Mouse (Mus musculus) myocyte (in vitro differentiated cells): ENCODE measurements around the gene Slc35a2. TPM values are rescaled to one million over a fixed set of nuclear protein-coding genes. Genes with fewer than 3 reads are reported as not detected.

ENCODE experiments used
- H3K27me3 ChIP-seq: one replicate; pipeline ENCODE4 v1.6.1; 2011; ENCODE audit not compliant: control insufficient read depth, insufficient read depth, insufficient read length
- H3K36me3 ChIP-seq: one replicate; pipeline ENCODE4 v1.6.1; 2011; ENCODE audit not compliant: control insufficient read depth, insufficient read depth
- H3K4me2 ChIP-seq: one replicate; pipeline ENCODE4 v1.6.1; 2011; ENCODE audit warnings: low read depth, control low read depth
- H3K4me3 ChIP-seq: one replicate; pipeline ENCODE4 v1.5.1; 2011; ENCODE audit warnings: mild to moderate bottlenecking, control low read depth, moderate library complexity
- H3K79me2 ChIP-seq: one replicate; pipeline ENCODE4 v1.6.1; 2011; ENCODE audit not compliant: control insufficient read depth, insufficient read depth
- H3ac ChIP-seq: one replicate; pipeline ENCODE4 v1.6.1; 2011; ENCODE audit not compliant: control insufficient read depth, insufficient read length
- CEBPB ChIP-seq: IDR thresholded peaks from 2 replicates; pipeline ENCODE4 v1.6.1; 2011; ENCODE audit warnings: mild to moderate bottlenecking, moderate library complexity; ENCODE audit not compliant: poor library complexity, insufficient read depth, severe bottlenecking
- E2F4 ChIP-seq: IDR thresholded peaks from one replicate; pipeline ENCODE4 v1.6.1; 2011; ENCODE audit warnings: mild to moderate bottlenecking, control low read depth, moderate library complexity; ENCODE audit not compliant: insufficient read depth
- MAX ChIP-seq: IDR thresholded peaks from one replicate; pipeline ENCODE4 v1.6.1; 2011; ENCODE audit warnings: low read depth, mild to moderate bottlenecking, control low read depth
- MYOD1 ChIP-seq, 3 experiments: IDR thresholded peaks; one replicate each; pipeline ENCODE4 v1.6.1; 2011; ENCODE audit warnings: control low read depth in 2 of 3, low read depth in 2 of 3, mild to moderate bottlenecking in 2 of 3, moderate library complexity in 1 of 3; ENCODE audit not compliant: insufficient read length in 2 of 3, control insufficient read depth in 1 of 3
- MYOG ChIP-seq, 3 experiments: IDR thresholded peaks; one replicate each; pipeline ENCODE4 v1.6.1; 2011; ENCODE audit warnings: control low read depth in 2 of 3, low read depth in 2 of 3, mild to moderate bottlenecking in 2 of 3; ENCODE audit not compliant: insufficient read length in 2 of 3, control insufficient read depth in 1 of 3, insufficient read depth in 1 of 3
- POLR2A ChIP-seq: IDR thresholded peaks from one replicate; pipeline ENCODE4 v1.6.1; 2011; ENCODE audit warnings: low read depth, mild to moderate bottlenecking, control low read depth, moderate library complexity; ENCODE audit not compliant: insufficient read length
- POLR2AphosphoS2 ChIP-seq: IDR thresholded peaks from one replicate; pipeline ENCODE4 v1.6.1; 2011; ENCODE audit warnings: low read depth, control low read depth; ENCODE audit not compliant: insufficient read length
- REST ChIP-seq: IDR thresholded peaks from one replicate; pipeline ENCODE4 v1.6.1; 2011; ENCODE audit warnings: mild to moderate bottlenecking, control low read depth, moderate library complexity; ENCODE audit not compliant: insufficient read depth, insufficient read length
- SRF ChIP-seq: IDR thresholded peaks from one replicate; pipeline ENCODE4 v1.6.1; 2011; ENCODE audit warnings: low read depth; ENCODE audit not compliant: control insufficient read depth, insufficient read length
- TCF12 ChIP-seq: IDR thresholded peaks from one replicate; pipeline ENCODE4 v1.6.1; 2011; ENCODE audit warnings: mild to moderate bottlenecking, control low read depth; ENCODE audit not compliant: poor library complexity, insufficient read depth, severe bottlenecking
- TCF3 ChIP-seq: IDR thresholded peaks from one replicate; pipeline ENCODE4 v1.6.1; 2011; ENCODE audit warnings: low read depth, control low read depth; ENCODE audit not compliant: insufficient read length
- USF1 ChIP-seq: IDR thresholded peaks from one replicate; pipeline ENCODE4 v1.6.1; 2011; ENCODE audit warnings: low read depth, mild to moderate bottlenecking, control low read depth, moderate library complexity
- polyA plus RNA-seq: library from polyadenylated mRNA; unstranded; fragments of >200 nt; fragmentation: generic; extraction: Trizol; gene quantifications from one replicate; pipeline ENCODE4 v1.2.1, GENCODE M21; 2012; ENCODE audit warnings: missing spikeins

Slc35a2 gene
- 32.9 TPM for polyA plus RNA-seq

DNA sequence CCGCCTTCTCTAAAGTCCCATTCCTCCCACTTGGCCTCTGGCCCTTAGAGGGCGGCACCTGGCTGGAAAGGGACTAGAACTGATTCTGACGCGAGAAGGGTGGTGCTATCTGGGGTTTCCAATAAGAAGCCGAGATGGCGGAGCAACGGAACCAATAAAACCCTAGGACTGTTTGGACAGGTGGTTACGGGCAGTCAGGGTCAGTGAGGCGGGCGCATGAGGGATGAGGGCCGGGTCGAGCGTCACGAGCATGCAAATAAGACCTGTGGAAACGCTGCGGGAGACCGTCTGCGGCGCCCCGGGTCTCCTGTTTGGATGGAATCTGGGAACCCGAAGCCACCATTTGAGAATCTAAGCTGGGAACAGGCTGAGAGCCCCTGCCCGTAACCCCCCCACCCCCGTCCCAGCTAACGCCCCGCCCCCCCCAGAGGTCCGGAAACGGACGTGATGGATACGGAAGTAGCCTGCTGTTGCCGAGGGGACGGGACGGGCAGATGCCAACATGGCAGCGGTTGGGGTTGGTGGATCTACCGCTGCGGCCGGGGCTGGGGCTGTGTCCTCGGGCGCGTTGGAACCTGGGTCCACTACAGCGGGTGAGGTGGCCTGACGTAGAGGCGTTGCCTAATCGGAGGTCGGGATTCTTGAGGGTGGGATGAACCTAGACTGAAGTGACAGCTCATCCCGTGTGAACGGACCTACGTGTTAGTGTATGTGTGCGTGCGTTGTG lies at the start of gene Slc35a2:
Gene Slc35a2 (plus strand): TSS at position 188 of the 727 bp plus-strand sequence.
- TF ChIP-seq TCF12 (no peak), REST (no peak), CEBPB (no peak), POLR2A (peak; percentile 65), E2F4 (no peak), USF1 (no peak), POLR2AphosphoS2 (peak; percentile 46), TCF3 (no peak), MYOD1 (IDR thresholded peaks at IDR 0.05; ENCODE audit: control insufficient read depth in 1 of 3, insufficient read length in 2 of 3, low read depth in 2 of 3) (peak in 2 of 3 experiments; percentile 6 to 43), MAX (no peak), MYOG (IDR thresholded peaks at IDR 0.05; ENCODE audit: control insufficient read depth in 1 of 3, insufficient read depth in 1 of 3, insufficient read length in 2 of 3, low read depth in 2 of 3) (no peak), SRF (no peak)
- no peaks in the 10 kb centered on the region for H3K36me3 ChIP-seq
- H3K27me3 ChIP-seq: no peaks in the 10 kb centered on the region
- H3ac ChIP-seq: peak within 1 kb of the TSS; percentile 20
- peak within 1 kb of the TSS; percentile 81 for H3K4me2 ChIP-seq
- peak within 1 kb of the TSS; percentile 48 for H3K4me3 ChIP-seq
- H3K79me2 ChIP-seq: peaks cover 11% of the 10 kb centered on the region

DNA sequence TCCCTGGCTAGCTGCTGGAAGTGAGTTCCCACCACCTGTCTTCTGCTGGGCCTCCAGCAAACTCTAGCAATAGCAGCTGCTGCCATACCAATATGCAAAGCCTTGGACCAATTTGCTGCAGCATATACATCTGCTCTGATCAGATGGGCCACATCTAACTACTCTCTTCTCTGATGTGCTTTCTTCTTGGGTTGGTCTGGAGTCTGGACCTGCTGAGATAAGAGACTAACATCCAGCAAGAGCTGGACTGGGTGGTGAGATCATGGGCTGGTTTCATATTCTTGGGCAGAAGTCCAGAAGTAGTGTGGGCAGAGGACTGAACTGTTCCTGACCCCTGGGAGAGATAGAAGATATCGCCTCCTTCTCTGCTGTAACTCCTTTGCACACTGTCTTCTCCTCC lies 46.7 kb upstream of the Slc35a2 start:
- TF ChIP-seq SRF: no peak
- no peak for TF ChIP-seq CEBPB
- no peak for TF ChIP-seq TCF3
- TF ChIP-seq REST: no peak
- TF ChIP-seq MYOG (IDR thresholded peaks at IDR 0.05; ENCODE audit: control insufficient read depth in 1 of 3, insufficient read depth in 1 of 3, insufficient read length in 2 of 3, low read depth in 2 of 3): no peak
- TF ChIP-seq POLR2A: no peak
- TF ChIP-seq MYOD1 (IDR thresholded peaks at IDR 0.05; ENCODE audit: control insufficient read depth in 1 of 3, insufficient read length in 2 of 3, low read depth in 2 of 3): no peak
- no peak for TF ChIP-seq MAX
- TF ChIP-seq POLR2AphosphoS2: no peak
- no peak for TF ChIP-seq E2F4
- TF ChIP-seq USF1: no peak
- TF ChIP-seq TCF12: no peak
- no peak overlapping the region for H3K4me2 ChIP-seq
- H3ac ChIP-seq: no peak overlapping the region
- H3K79me2 ChIP-seq: no peaks in the 10 kb centered on the region
- no peaks in the 10 kb centered on the region for H3K27me3 ChIP-seq
- H3K36me3 ChIP-seq: no peaks in the 10 kb centered on the region
- H3K4me3 ChIP-seq: no peak overlapping the region

DNA sequence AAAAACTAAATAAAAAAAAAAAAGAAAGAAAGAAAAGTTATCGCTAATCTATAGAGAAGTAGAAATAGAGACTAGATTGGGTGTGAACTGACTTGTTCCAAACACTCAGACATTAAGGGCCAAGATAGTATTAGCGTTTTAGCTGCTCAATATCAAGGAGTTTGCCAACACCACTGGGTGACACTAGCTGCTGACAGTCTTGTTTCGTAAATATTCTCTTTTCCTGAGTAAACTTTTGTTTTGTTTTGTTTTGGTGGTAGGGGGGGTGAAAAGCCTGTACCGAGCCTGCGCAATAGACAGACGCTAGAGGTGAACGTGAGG lies 43.0 kb upstream of the Slc35a2 start:
- Histone ChIP-seq H3K27me3 (no peaks in the 10 kb centered on the region), H3K4me2 (peak overlapping the region; percentile 86), H3ac (no peak overlapping the region), H3K79me2 (peaks cover 34% of the 10 kb centered on the region), H3K36me3 (no peaks in the 10 kb centered on the region), H3K4me3 (peak overlapping the region; percentile 49)
- TF ChIP-seq POLR2AphosphoS2: no peak
- TF ChIP-seq CEBPB: no peak
- TF ChIP-seq E2F4: no peak
- no peak for TF ChIP-seq MYOG (IDR thresholded peaks at IDR 0.05; ENCODE audit: control insufficient read depth in 1 of 3, insufficient read depth in 1 of 3, insufficient read length in 2 of 3, low read depth in 2 of 3)
- no peak for TF ChIP-seq TCF3
- no peak for TF ChIP-seq SRF
- no peak for TF ChIP-seq MAX
- TF ChIP-seq TCF12: no peak
- no peak for TF ChIP-seq POLR2A

DNA sequence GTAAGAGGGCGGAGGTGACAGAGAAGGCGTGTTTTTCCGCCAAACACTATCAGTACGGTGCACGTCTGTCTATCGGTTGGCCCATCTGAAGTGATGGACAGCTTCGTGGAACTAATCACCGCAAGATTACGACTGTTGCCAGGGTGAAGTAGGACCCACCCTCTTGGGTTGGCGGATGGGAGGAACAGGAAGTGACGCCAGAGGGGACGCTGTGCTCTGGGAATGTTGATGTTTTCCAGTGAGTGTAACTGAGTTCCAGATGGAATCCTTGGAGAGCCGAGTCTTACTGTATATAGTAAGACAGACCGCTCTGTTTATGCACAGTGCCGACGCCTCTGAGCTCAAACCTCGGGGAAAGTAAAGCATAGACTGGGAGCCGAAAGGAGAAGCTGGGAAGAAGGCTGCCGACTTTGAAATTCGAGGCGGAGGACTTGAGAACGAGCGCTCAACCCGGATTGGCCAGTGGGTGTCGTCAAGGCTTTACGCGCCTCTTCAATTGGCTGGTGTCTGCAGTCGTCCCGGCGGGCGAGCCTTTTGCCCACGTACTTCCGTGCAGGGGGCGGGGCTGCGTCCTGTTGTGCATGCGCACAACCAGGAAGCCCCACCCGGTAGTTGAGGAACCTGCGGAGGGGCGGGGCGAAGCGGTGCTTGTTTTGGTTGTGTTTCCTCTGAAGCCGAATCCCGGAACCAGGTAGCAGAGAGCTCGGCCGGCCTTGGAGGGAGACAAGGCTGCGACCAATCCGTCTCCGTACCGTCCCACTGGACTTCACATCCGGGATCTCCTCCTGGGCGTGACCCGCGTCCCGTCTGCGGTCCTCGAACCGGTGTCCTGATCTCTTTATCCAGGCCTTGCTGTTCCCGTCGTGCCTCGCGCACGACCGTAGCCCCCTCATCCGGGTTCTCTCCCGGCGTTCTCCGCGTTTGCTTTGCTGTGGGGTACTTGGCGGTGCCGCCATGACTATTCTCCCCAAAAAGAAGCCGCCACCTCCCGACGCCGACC lies 42.4 kb upstream of the Slc35a2 start, which contains the start of gene Otud5:
Gene Otud5 (plus strand): TSS at position 202 of the 1,000 bp plus-strand sequence.
- Histone ChIP-seq H3K36me3 (no peaks in the 10 kb centered on the region), H3K27me3 (no peaks in the 10 kb centered on the region), H3ac (peak within 1 kb of the TSS; percentile 84), H3K4me3 (peak within 1 kb of the TSS; percentile 49), H3K4me2 (peak within 1 kb of the TSS; percentile 86), H3K79me2 (peaks cover 40% of the 10 kb centered on the region)
- no peak for TF ChIP-seq USF1
- peak; percentile 27 for TF ChIP-seq POLR2A
- no peak for TF ChIP-seq MAX
- no peak for TF ChIP-seq CEBPB
- TF ChIP-seq POLR2AphosphoS2: peak; percentile 12
- TF ChIP-seq TCF3: no peak
- TF ChIP-seq E2F4: peak; percentile 55
- TF ChIP-seq REST: no peak
- TF ChIP-seq SRF: no peak
- TF ChIP-seq MYOD1 (IDR thresholded peaks at IDR 0.05; ENCODE audit: control insufficient read depth in 1 of 3, insufficient read length in 2 of 3, low read depth in 2 of 3): no peak
- no peak for TF ChIP-seq TCF12
- TF ChIP-seq MYOG (IDR thresholded peaks at IDR 0.05; ENCODE audit: control insufficient read depth in 1 of 3, insufficient read depth in 1 of 3, insufficient read length in 2 of 3, low read depth in 2 of 3): no peak
